Mouse (Mus musculus) cortical plate, adult 2 months (tissue): ENCODE results near the gene Lrrc20.

ENCODE experiments used
- CTCF ChIP-seq: fragments of 200-500 bp; IDR thresholded peaks from 2 replicates; pipeline ENCODE4 v1.5.1; 2011; ENCODE audit warnings: mild to moderate bottlenecking, control low read depth, low read length; ENCODE audit not compliant: insufficient read depth; ENCODE audit errors: extremely low read depth
- POLR2A ChIP-seq: fragments of 200-500 bp; IDR thresholded peaks from 2 replicates; pipeline ENCODE4 v1.6.1; 2011; ENCODE audit warnings: mild to moderate bottlenecking, low read length, control low read depth; ENCODE audit not compliant: insufficient read depth; ENCODE audit errors: extremely low read depth

- TF ChIP-seq CTCF (no peak), POLR2A (no peak)
Measured at GRCm38 (mm10) chr10:61587241-61587849, 111.7 kb downstream of the Lrrc20 start.
